Mouse (Mus musculus): ENCODE measurements around the gene Ccdc13. TPM values are rescaled to one million over a fixed set of nuclear protein-coding genes. Genes with fewer than 3 reads are reported as not detected.

Gene Ccdc13
- 2.8 and 3.6 TPM in 2 replicates for polyA plus RNA-seq (2015; fragmentation: Nextera tagmentation; extraction: Ambion mirVana)

- peak; percentile 94 for ATAC-seq
- Histone ChIP-seq H3K9me3 (ENCODE audit: control insufficient read depth, low read length) (peaks cover 2% of the 10 kb centered on the region; the same call in 1 of the 2 replicates), H3K27me3 (replicated peaks; ENCODE audit: control insufficient read depth, insufficient read depth, low read length) (no peaks in the 10 kb centered on the region), H3K4me2 (ENCODE audit: low read length) (peak within 1 kb of the TSS; percentile 65), H3K4me3 (ENCODE audit: low read length) (peak within 1 kb of the TSS; percentile 46), H3K36me3 (ENCODE audit: control insufficient read depth, insufficient read depth, low read length) (no peaks in the 10 kb centered on the region), H3K27ac (ENCODE audit: low read depth, low read length) (no peak within 1 kb of the TSS), H3K9ac (ENCODE audit: low read depth, low read length) (peak within 1 kb of the TSS; percentile 41), H3K4me1 (ENCODE audit: control insufficient read depth, insufficient read depth, low read depth, low read length) (no peaks in the 10 kb centered on the region; the same call in 1 of the 2 replicates)
- WGBS: 3% methylated on average over 57 of the region's 61 CpGs
These were observed at the start of gene Ccdc13 for GRCm38 (mm10) chr9:121838829-121839621. Gene Ccdc13, minus strand, starts transcription at chr9:121839461.

- no peak overlapping the region for H3K4me3 ChIP-seq (ENCODE audit: low read length)
- no peaks in the 10 kb centered on the region for H3K4me1 ChIP-seq (ENCODE audit: control insufficient read depth, insufficient read depth, low read depth, low read length)
- no peaks in the 10 kb centered on the region for H3K27me3 ChIP-seq (replicated peaks; ENCODE audit: control insufficient read depth, insufficient read depth, low read length)
- no peak for ATAC-seq
- no peaks in the 10 kb centered on the region for H3K36me3 ChIP-seq (ENCODE audit: control insufficient read depth, insufficient read depth, low read length)
- H3K27ac ChIP-seq (ENCODE audit: low read depth, low read length): no peak overlapping the region
- WGBS: 71% methylated on average over 7 of the region's 7 CpGs
- no peak overlapping the region for H3K4me2 ChIP-seq (ENCODE audit: low read length)
- no peak overlapping the region for H3K9ac ChIP-seq (ENCODE audit: low read depth, low read length)
- no peaks in the 10 kb centered on the region for H3K9me3 ChIP-seq (ENCODE audit: control insufficient read depth, low read length)
These were observed 42.8 kb upstream of the Ccdc13 start for GRCm38 (mm10) chr9:121882015-121882457.

DNA sequence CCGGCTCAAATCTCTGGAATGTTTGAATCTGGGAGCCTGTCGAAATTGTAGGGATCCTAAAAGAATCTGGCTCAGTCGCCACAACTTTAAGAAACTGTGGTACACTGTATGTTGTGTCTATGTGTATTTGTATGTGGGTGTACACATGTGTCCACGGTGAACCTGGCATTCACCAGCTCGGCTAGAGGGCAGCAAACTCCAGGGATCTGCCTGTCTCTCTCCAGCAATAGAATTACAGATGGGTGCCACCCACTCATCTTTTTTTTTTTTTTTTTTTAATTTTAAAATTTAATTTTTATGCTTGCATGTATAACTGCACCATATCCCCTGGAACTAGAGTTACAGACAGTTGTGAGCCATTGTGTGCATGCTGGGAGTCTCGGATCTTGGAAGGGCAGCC lies 42.0 kb upstream of the Ccdc13 start:
- H3K4me1 ChIP-seq (ENCODE audit: control insufficient read depth, insufficient read depth, low read depth, low read length): peaks cover 2% of the 10 kb centered on the region; the same call in 1 of the 2 replicates
- 78% methylated on average over 6 of the region's 6 CpGs for WGBS
- no peaks in the 10 kb centered on the region for H3K36me3 ChIP-seq (ENCODE audit: control insufficient read depth, insufficient read depth, low read length)
- H3K9me3 ChIP-seq (ENCODE audit: control insufficient read depth, low read length): no peaks in the 10 kb centered on the region
- no peak for ATAC-seq
- H3K27ac ChIP-seq (ENCODE audit: low read depth, low read length): no peak overlapping the region
- no peak overlapping the region for H3K4me3 ChIP-seq (ENCODE audit: low read length)
- no peak overlapping the region for H3K4me2 ChIP-seq (ENCODE audit: low read length)
- H3K9ac ChIP-seq (ENCODE audit: low read depth, low read length): no peak overlapping the region
- no peaks in the 10 kb centered on the region for H3K27me3 ChIP-seq (replicated peaks; ENCODE audit: control insufficient read depth, insufficient read depth, low read length)

GRCm38 (mm10) chr9:121880840-121881239 lies 41.6 kb upstream of the Ccdc13 start:
- H3K27me3 ChIP-seq (replicated peaks; ENCODE audit: control insufficient read depth, insufficient read depth, low read length): no peaks in the 10 kb centered on the region
- no peaks in the 10 kb centered on the region for H3K9me3 ChIP-seq (ENCODE audit: control insufficient read depth, low read length)
- no peak overlapping the region for H3K27ac ChIP-seq (ENCODE audit: low read depth, low read length)
- no peak for ATAC-seq
- H3K36me3 ChIP-seq (ENCODE audit: control insufficient read depth, insufficient read depth, low read length): no peaks in the 10 kb centered on the region
- no peak overlapping the region for H3K4me3 ChIP-seq (ENCODE audit: low read length)
- H3K9ac ChIP-seq (ENCODE audit: low read depth, low read length): no peak overlapping the region
- WGBS: 31% methylated on average over 14 of the region's 14 CpGs
- peaks cover 2% of the 10 kb centered on the region; the same call in 1 of the 2 replicates for H3K4me1 ChIP-seq (ENCODE audit: control insufficient read depth, insufficient read depth, low read depth, low read length)
- peak overlapping the region; percentile 39 for H3K4me2 ChIP-seq (ENCODE audit: low read length)

- Histone ChIP-seq H3K9me3 (ENCODE audit: control insufficient read depth, low read length) (no peaks in the 10 kb centered on the region), H3K4me2 (ENCODE audit: low read length) (no peak overlapping the region), H3K4me1 (ENCODE audit: control insufficient read depth, insufficient read depth, low read depth, low read length) (peaks cover 2% of the 10 kb centered on the region; the same call in 1 of the 2 replicates), H3K27ac (ENCODE audit: low read depth, low read length) (no peak overlapping the region), H3K4me3 (ENCODE audit: low read length) (no peak overlapping the region), H3K27me3 (replicated peaks; ENCODE audit: control insufficient read depth, insufficient read depth, low read length) (no peaks in the 10 kb centered on the region), H3K9ac (ENCODE audit: low read depth, low read length) (no peak overlapping the region), H3K36me3 (ENCODE audit: control insufficient read depth, insufficient read depth, low read length) (no peaks in the 10 kb centered on the region)
- ATAC-seq: no peak
- 20% methylated on average over 3 of the region's 3 CpGs for WGBS
These were observed 37.9 kb upstream of the Ccdc13 start for GRCm38 (mm10) chr9:121877052-121877740.

- Histone ChIP-seq H3K9ac (ENCODE audit: low read depth, low read length) (no peak overlapping the region), H3K4me1 (ENCODE audit: control insufficient read depth, insufficient read depth, low read depth, low read length) (peaks cover 2% of the 10 kb centered on the region; the same call in 1 of the 2 replicates), H3K9me3 (ENCODE audit: control insufficient read depth, low read length) (no peaks in the 10 kb centered on the region), H3K4me3 (ENCODE audit: low read length) (no peak overlapping the region), H3K27ac (ENCODE audit: low read depth, low read length) (no peak overlapping the region), H3K36me3 (ENCODE audit: control insufficient read depth, insufficient read depth, low read length) (no peaks in the 10 kb centered on the region), H3K4me2 (ENCODE audit: low read length) (no peak overlapping the region), H3K27me3 (replicated peaks; ENCODE audit: control insufficient read depth, insufficient read depth, low read length) (no peaks in the 10 kb centered on the region)
- ATAC-seq: no peak
These were observed 34.3 kb upstream of the Ccdc13 start for GRCm38 (mm10) chr9:121873578-121873977.

DNA sequence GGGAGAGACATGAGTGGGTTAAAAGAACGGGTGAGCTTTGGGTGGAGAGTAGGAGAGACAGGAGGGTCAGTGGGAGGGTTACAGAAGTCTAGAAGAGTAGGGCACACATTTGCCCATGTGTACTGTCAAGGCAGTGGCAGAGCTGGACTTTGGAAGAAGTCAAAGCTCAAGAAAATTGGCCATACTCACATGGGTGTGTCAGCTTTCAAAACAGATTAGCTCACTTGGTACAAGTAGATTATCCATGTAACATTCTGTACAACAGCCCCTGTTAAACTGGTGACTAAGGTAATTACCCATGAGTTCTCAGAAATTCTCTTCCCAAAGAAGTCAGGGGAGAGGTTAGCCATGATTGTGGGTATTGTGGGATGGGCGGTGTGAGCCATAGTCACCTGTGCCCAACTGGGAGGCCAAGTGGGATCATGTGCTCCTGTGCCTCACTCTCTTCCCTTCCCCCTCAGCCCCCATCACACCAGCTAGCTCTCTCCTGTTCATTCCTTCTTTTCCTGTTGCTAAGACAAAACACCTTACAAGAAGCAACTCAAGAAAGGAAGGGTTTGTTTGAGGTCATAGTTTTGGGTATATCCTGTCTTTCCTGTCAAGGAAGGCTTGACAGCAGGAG lies 32.9 kb upstream of the Ccdc13 start:
- Histone ChIP-seq H3K4me2 (ENCODE audit: low read length) (no peak overlapping the region), H3K4me1 (ENCODE audit: control insufficient read depth, insufficient read depth, low read depth, low read length) (peaks cover 2% of the 10 kb centered on the region; the same call in 1 of the 2 replicates), H3K9ac (ENCODE audit: low read depth, low read length) (no peak overlapping the region), H3K36me3 (ENCODE audit: control insufficient read depth, insufficient read depth, low read length) (no peaks in the 10 kb centered on the region), H3K27me3 (replicated peaks; ENCODE audit: control insufficient read depth, insufficient read depth, low read length) (no peaks in the 10 kb centered on the region), H3K4me3 (ENCODE audit: low read length) (no peak overlapping the region), H3K27ac (ENCODE audit: low read depth, low read length) (no peak overlapping the region), H3K9me3 (ENCODE audit: control insufficient read depth, low read length) (no peaks in the 10 kb centered on the region)
- 84% methylated on average over 2 of the region's 2 CpGs for WGBS
- no peak for ATAC-seq

DNA sequence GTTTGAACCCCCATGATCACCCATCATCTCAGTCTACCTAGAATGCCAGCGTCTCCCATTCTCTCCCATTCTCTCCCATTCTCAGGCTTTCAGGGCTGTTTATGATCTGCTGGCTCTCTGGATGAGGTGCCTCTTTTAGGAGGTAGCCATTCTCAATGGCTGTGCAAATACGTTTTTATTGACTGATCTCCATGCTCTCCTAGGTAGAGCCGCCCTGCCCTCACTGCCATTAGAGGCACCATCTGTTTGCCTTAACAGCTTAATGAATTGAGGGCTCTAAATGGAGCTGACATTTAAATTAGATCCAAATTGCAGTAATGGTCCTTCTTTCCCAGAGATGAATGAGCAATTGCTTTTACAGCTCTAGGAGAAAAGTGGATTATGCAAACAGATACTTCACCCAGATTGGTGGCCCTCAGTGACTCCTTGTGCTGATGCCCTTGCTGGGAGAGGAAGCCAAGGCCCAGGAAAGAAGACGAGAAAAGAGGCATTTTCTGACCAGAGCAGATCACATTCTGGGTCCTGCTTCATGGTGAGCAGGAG lies 30.8 kb upstream of the Ccdc13 start:
- H3K9ac ChIP-seq (ENCODE audit: low read depth, low read length): no peak overlapping the region
- ATAC-seq: no peak
- no peaks in the 10 kb centered on the region for H3K27me3 ChIP-seq (replicated peaks; ENCODE audit: control insufficient read depth, insufficient read depth, low read length)
- no peak overlapping the region for H3K4me2 ChIP-seq (ENCODE audit: low read length)
- no peak overlapping the region for H3K27ac ChIP-seq (ENCODE audit: low read depth, low read length)
- H3K9me3 ChIP-seq (ENCODE audit: control insufficient read depth, low read length): no peaks in the 10 kb centered on the region
- 54% methylated on average over 4 of the region's 4 CpGs for WGBS
- no peaks in the 10 kb centered on the region for H3K36me3 ChIP-seq (ENCODE audit: control insufficient read depth, insufficient read depth, low read length)
- H3K4me3 ChIP-seq (ENCODE audit: low read length): no peak overlapping the region
- H3K4me1 ChIP-seq (ENCODE audit: control insufficient read depth, insufficient read depth, low read depth, low read length): no peaks in the 10 kb centered on the region

- ATAC-seq: no peak
- no peak overlapping the region for H3K27ac ChIP-seq (ENCODE audit: low read depth, low read length)
- H3K36me3 ChIP-seq (ENCODE audit: control insufficient read depth, insufficient read depth, low read length): no peaks in the 10 kb centered on the region
- H3K4me3 ChIP-seq (ENCODE audit: low read length): no peak overlapping the region
- WGBS: 90% methylated on average over 5 of the region's 5 CpGs
- no peaks in the 10 kb centered on the region for H3K4me1 ChIP-seq (ENCODE audit: control insufficient read depth, insufficient read depth, low read depth, low read length)
- no peaks in the 10 kb centered on the region for H3K9me3 ChIP-seq (ENCODE audit: control insufficient read depth, low read length)
- no peaks in the 10 kb centered on the region for H3K27me3 ChIP-seq (replicated peaks; ENCODE audit: control insufficient read depth, insufficient read depth, low read length)
- H3K9ac ChIP-seq (ENCODE audit: low read depth, low read length): no peak overlapping the region
- no peak overlapping the region for H3K4me2 ChIP-seq (ENCODE audit: low read length)
These were observed 30.2 kb upstream of the Ccdc13 start for GRCm38 (mm10) chr9:121869432-121869831.

All from hindbrain, embryonic 16.5 days (tissue).